Mouse (Mus musculus) gonadal fat pad, adult 2 months (tissue): Measurements from ENCODE around the gene Ptprk. TPM values are rescaled to one million over a fixed set of nuclear protein-coding genes. Genes with fewer than 3 reads are reported as not detected.

ENCODE experiments used
- DNase-seq: peaks from one replicate; pipeline ENCODE4 v3.0.0-alpha.2; 2012; ENCODE audit warnings: low read depth
- polyA plus RNA-seq: library from polyadenylated mRNA; depleted of rRNA; stranded (reverse); fragments of >200 nt; gene quantifications from 2 replicates; pipeline ENCODE4 v1.2.3, GENCODE M21; 2012

Gene Ptprk
- polyA plus RNA-seq, 1 experiment = 11.4 TPM

DNA sequence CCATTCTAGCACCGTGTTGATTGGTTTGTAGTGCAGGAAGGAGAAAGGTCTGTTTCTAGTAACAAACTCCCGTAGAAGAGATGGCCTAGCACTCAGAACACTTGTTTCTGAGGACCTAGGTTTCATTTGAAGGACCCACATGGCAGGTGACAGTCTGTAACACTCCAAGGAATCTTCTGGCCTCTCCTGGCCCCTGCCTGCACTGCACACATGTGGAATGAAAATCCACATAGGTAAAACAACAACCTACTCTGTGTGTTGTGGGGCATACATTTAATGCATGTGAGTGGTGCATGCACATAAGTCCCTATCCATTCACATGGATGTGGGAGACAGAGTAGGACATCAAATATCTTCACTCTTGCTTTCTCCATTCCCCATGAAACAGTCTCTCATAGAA lies 204.1 kb downstream of the Ptprk start:
- no peak for DNase-seq

DNA sequence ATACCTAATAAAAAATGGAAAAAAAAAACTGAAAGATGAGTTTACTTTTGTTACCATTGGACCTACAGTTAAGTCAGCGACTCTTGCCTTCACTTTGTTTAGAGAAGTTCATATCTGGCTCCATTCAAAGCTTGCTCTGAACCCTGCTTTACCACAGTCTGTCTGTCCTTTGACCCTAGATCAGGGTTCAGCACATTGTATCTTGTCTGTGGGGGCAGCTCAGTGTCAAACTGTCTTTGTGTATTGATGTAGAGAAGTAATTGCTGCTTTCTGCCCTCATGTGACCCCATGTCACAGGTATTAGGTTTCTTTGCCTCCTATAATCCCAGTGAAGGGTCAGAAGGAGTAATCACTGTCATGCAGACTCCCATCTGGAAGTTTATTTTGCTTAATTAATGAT lies 222.9 kb downstream of the Ptprk start:
- DNase-seq = no peak

DNA sequence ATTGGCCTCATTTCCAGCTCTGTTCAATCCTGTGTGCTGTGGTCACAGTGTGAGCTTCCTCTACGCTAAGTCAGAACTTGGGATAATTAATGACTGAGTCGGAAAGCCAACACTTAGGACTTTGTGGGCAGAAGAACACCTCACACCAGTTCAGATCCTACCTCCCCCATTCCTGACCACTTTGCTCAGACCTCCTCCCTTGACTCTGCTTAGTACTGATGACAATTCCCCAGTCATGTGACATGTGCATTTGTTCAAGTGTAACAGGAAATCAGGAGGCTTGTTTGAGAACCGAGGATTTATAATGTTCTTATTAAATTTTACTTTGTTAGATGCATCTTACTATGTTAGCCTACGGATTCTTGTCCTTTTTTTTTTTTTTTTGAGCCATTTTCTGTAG lies 224.6 kb downstream of the Ptprk start:
- DNase-seq = no peak

DNA sequence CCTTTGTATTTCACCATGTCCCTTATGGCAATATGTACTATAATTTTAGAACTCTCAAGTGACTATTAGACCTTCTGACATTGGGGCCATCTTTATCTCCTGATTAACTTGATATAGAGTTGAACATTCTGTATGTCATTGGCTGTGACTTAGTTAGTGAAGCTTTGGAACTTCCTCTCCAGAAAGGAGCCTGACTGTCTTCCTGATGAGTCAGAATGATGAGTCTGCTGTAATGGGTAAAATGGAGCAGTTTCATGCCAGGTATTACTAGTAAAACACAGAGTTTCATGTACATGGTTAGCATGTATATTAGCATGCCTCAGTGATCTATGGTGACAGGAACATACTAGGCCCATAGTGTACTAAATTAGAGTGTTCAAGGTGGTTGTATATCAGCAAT lies 229.2 kb downstream of the Ptprk start:
- DNase-seq = no peak

DNA sequence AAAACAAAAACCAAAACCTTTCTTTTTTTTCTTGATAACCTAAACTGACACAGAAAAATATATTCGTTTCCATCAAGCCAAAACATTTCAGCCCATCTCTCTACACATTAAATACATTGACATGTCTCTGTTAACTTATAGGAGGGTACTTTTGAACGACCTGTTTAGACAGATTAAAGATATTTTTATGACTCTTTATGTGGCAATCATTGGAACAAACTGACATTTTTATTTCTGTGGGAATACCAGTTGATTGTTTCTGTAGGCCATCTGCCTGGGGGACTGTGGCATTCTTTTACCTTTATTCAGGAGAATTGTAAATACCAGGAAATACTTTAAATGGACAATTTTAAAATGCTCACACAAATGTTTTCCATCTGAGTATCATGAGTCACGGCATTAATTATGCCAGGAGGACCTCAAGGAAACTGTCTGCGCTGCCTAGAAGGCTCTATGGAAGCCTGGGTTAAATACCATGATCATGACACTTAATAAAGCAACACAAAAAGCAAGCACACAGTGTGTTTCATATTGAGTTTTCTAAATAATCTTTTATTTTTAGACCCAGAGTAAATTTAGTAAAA lies 229.8 kb downstream of the Ptprk start:
- no peak for DNase-seq

DNA sequence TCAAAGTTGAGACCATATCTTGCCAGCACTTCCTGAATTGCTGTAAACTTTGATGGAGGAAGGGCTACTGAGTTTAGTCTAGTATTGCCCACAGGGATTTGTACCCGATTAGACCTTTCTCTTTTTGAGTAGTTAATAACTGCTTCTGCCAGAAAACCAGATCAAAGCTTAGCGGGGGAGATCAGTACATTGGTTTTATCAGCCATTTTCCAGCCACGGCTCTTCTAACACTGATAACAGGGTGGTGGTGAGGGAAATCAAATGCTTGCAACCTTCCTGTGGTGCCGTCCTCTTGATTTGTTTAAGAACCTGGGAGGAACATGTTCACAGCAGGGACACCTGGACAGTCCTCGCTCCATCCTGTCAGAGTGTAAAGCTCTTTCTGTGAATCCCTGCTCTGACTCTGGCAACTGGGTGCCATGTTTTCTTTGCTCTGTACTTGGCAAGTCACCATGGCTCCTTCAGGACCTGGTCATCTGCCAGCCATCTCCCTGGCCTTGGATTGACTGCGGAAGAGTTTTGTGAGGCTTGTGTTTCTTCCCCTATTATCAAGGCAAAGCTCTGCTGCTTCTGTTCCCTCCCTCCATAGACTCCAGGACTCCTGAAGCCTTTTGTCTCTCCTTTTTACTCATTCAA lies 231.9 kb downstream of the Ptprk start:
- DNase-seq = no peak

DNA sequence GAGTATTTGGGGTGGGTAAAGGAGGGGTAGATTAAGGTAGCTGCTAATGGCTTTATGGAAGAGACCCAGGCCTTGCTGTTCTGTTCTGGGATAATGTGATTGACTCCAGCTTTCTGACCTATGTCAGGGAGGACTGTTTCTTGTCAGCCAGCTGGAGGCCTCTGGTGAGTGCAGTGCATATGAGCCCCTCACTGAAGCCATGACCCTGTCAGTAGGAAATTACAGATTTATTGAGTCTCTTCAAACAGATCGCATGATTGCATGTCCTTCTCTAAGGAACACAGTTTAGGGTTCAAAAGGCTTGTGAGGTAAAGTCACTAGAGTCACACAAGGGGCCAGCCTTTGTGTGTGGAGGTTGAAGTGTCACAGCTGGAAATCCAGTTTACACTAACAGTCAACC lies 236.7 kb downstream of the Ptprk start:
- DNase-seq = no peak

DNA sequence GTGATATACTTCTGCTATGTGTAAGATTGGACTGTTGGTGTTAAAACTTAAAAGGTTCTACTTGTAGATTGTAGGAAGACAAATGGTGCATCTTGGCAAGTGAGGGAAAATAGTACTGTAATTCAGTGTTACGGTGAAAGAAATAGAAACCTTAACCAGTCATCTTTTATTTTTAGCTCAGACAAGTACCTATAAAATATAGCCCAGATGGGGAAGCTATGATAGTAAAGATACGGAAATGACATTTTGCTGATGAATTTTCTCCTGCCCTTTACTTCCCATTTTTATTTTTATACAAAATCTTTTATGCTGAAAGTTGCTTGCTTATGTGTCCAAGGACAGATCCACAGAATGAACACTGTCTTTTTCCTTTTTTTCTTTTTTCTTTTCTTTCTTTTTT lies 248.4 kb downstream of the Ptprk start:
- no peak for DNase-seq

DNA sequence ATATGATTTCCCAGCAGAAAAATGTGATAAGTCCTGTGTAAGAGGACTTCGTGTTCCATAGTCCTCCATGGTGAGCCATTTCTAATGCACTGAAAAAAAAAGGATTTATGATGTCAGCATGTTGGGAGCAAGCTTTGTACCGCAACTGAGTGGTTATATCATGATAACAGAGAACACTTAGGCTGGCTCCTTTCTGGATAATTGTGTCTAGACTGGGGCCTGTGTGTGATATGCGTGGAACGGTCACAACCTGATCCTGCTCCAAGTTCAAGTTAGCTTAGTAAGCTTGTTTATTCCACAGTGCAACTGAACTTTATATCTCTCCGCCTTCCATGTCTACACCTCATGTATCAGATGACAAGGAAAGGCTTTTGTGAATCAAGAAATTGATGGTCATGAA lies 260.6 kb downstream of the Ptprk start:
- DNase-seq = no peak

DNA sequence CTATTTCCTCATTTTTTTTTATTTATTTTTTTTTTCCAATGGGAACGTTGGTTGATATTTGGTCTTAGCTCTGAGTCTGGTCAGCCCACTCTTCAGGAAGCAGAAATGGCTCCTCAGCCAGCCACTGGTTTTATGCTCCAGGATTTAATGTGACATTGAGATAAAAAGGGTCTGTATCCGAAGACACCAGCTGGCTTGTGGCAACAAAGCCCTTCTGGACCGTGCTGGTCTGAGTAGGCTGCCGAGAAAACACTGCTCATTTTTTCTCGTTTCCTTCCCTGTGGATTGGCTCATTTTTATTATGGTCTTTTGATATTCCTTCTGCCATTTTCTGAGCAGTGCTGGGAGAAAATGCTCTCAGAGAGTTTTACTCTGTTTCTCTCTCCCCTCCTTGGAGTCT lies 263.9 kb downstream of the Ptprk start:
- DNase-seq = no peak

DNA sequence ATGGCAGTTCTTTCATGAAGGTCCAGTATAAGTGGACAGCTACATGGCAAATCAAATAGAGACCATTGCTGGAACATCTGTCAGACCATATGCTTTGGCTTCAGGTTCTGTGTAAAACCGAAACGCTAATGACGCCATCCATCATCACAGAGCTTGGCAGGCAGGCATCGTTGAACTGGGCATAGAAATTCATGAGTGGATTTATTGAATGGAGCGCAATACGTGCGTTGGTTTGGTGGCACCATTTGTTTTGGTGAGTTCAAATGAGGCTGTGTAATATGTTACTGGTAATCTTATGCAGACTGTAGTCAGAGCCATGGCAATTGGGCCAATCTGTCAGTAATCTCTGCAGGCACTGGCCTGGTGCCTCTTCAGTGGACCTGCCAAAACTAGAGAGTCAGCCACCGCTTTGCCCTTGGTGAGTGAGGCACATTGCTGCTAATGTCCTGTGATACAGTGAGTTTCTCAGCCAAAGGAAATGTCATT lies 270.6 kb downstream of the Ptprk start:
- peak; percentile 63 for DNase-seq

DNA sequence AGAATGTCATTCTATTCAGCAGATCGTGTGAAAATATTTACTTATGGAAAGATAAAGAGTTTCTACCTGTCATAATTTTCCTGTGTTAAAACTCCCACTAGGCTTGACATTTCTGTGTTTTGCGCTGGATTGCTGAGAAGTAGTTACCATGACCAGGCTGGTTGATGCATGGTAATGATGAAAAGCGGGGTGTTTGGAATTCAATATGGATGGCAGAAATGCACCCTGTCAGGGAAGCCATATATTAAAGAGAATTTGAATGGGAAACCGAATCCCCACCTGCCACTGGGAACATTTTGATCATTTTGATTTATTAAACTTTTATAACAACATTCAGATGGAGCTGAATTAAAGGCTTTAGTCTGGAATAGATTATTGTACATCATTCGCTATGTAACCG lies 290.7 kb downstream of the Ptprk start:
- no peak for DNase-seq

DNA sequence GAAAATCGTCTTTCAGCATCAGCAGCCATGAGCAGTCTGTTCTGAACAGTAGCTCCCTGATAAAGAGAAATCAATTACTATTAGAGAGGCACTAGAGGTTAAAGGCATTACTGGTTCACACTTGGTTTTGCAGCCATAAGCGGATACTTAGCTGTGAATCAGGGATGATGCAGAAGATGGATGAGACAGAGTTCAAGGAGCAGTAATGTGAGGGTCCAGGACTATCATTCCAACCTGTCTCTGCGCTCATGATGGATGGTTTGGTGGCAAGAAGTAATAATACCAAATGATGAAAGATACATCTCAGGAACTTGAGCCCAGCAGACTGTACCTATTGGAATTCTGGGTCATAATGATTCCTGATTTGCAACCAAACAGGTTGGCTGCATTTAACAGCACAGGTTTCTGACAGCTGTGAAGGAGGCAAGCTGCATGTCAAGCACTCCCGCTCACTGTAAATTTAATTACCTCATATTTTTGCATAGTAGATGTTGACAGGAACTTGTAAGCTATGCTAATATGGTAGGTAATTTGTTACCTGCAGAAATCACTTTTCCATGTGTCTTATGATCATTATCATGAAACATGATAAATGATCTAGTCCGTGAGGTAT lies 291.6 kb downstream of the Ptprk start:
- DNase-seq = no peak

DNA sequence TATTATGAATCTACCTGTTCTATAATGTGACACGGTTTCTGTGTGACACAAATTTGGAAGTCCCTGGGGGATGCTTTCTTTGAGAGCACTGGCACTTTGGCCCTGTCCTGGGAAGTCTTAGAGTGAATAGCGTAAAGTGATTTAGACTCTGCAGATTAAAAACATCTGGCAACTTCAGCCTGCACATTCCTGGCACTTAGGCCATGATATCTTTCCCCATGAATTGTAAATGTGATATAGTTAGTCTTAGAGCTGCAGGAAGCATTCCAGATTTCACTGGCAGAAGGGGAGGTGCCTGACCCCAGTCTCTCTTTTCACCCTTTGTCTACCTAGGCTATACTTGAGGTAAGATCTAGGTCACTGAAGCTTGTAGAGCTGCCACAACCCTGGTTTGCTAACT lies 295.2 kb downstream of the Ptprk start:
- no peak for DNase-seq

DNA sequence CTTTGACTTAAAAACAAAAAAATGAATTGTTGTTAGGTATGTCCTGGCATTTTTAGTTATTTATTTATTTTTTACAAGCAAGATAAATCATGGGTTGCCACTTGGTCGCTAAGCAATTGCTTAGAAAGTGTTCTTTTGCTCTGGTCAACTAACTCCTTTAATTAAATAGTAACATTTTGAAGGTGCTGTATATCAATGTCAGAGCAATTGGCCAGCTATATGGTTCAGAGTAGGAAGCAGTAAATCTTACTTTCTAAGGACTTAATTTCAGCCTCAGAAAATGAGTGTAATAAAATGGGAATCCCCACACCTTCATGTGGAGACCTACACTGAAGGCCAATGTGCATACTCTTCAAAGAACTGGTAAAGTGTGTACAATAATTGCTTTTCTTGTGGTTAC lies 300.3 kb downstream of the Ptprk start:
- DNase-seq = no peak

DNA sequence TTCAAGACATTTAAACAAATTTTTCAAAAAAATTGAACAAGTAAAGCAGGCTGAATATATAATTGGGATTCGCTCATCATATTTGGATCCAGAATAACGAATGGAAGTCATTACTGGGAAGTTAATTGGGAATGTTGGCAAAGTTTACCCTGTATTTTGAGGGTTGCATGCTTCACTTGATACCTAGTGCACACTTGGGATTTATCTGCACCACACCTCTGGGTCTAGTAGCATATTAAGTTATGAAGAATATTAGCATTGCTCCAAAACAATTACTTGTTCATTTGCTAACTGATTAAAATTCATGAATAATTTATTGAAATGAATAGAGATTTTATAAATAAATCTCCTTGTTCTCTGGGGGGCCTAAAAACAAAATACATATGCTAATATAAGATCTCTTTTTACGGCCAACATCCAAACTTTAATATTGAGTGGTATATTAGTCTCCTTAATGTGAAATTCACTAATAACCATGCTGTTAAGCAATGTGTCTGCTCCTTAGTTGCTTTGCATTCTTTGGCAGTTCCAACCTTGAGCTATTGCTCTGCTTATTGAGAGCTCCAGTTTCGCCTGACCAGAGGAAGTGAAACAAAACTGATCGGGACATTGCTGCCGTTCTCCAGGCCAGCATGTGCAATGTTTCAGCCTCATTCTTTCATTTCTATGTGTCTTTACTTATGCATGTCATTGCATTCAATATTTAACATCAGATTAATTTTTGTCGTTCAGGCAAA lies 305.3 kb downstream of the Ptprk start:
- DNase-seq = no peak

DNA sequence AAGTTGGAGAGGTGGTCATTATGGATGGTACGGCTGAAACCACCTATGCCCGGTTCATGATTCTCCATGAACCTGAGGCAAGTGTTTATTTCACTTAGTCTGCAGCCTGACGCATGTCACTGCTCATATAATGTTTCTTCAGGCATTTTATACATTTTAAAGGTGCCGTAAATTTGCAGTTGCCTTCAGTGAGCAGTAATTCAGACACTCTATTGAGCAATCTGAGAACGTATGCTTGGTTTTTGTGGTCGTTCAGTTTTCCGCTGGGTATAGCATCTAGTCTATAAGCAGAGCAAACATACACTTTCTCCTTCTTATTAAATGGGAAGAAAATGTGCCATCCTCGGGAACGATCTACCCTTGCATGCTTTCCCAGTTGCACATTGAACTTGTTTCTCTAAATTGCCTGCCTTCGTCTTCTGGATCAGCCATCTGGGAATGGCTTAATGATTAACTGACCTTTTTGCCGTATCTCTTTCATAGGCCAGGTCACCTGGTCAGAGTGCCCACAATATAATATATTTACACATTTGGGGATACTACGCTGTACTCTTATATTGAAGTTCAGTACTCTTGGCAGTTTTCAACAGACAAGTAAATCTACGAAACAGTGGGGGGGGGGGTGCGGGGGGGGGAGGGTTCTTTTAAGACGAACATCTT lies 313.1 kb downstream of the Ptprk start:
- no peak for DNase-seq

DNA sequence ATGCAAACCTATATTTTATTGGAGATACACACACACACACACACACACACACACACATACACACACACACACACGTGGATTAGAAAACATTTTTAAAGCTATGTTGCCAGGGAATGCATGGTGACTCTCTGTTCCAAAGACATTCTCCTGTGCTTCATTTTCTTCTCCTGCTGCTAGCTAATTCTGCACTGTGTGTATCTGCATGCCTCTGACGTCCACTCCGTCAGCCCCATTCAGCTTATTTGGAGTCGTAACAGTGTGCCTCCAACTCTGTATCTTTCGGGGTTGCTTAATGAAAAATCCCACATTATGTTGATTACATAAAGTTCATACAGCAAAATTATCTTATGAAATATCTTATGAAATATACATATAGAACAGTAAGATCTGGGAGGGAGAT lies 316.5 kb downstream of the Ptprk start:
- no peak for DNase-seq

DNA sequence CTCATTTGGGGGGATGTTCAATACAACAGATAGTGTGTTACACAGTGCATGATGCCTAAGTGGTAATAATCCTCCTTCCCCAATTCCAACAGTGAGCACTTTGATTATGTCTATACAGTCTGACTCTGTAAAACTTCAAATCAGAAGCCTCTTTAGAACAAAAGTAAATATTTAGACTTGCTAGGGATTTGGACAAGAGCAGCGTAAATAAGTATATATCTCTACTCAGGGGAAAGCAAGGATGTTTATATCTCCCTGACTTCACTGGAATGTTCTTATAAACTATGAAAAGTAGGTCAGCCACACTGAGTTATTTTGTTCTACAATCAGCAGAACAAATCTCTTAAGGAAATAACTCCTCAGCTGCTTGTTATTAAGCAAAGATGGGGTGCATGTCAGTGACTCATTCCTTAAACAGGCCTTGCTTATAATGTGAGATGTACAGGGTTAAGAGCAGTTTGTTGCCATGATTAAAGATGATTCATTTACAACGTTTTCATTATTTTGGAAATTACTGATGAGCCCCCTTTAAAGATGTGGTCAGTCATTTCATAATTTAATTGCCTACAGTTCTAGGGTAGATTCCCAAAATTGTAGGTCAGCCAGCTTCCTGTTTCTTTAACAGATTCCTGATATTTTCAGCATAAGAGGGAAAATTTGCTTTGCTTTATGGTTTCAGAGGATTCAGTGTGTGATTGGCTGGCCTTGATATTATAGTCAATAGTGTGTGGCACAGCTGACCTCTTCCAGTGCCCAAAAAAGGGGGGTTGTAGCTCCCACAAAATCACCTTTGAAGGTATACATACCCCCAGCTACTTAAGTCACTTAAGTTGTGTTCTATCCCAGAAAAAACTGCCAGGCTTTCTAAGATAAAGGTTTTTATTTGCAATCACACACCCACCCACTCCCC lies 321.2 kb downstream of the Ptprk start:
- DNase-seq = no peak

DNA sequence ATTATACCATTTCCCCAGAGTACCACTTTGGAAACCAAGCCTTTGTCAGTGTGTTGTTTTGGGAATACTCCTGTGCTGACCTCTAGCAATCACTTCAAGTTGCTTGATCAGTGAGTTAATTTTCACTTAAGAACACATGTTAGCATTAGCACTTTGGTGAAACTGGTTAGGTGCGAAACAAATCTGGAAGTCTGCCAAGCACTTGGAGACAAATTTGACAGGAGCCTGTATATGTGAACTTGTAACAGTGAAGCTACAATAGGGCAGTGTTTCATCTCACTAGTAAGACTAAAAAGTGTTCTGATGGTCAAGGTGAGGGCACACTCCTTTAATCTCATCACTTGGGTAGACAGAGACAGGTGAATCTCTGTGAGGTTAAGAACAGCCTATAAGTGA lies 321.9 kb downstream of the Ptprk start:
- no peak for DNase-seq

DNA sequence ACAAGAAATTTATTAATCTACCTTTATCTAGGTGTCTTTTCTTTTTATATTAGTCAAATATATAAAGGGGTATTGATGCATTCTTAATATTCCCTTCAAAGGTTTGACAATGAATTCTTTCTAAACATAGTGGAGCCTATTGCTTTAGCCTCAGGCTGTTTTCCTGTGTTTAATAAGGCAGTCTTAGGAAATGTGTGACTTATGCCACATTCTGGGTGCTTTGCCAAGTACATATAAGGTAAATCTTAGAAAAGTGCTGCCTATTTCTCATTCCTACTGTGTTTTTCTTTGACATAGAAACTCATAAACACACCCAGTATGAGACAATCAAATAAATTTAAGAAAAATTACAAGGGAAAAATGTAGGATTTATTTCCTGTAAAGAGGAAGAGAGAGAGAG lies 327.2 kb downstream of the Ptprk start:
- DNase-seq = no peak
